Mouse (Mus musculus) heart, embryonic 10.5 days (tissue): ENCODE data around the gene Nanos1. TPM values are rescaled to one million over a fixed set of nuclear protein-coding genes. Genes with fewer than 3 reads are reported as not detected.

Experiments used
- DNase-seq: peaks from one replicate; pipeline ENCODE4 v3.0.0-alpha.2; 2017; ENCODE audit warnings: low spot score
- H3K27ac ChIP-seq: fragments of 300-500 bp; sonication (generic); 2 replicates; pipeline ENCODE4 v1.5.1; 2016; ENCODE audit warnings: mild to moderate bottlenecking
- H3K27me3 ChIP-seq: fragments of 300-500 bp; sonication (generic); 2 replicates; pipeline ENCODE4 v1.6.1; 2016; ENCODE audit warnings: mild to moderate bottlenecking; ENCODE audit not compliant: poor library complexity, insufficient read depth, severe bottlenecking
- H3K36me3 ChIP-seq: fragments of 300-500 bp; sonication (generic); 2 replicates; pipeline ENCODE4 v1.6.1; 2016; ENCODE audit warnings: mild to moderate bottlenecking, moderate library complexity
- H3K4me1 ChIP-seq: fragments of 300-500 bp; sonication (generic); 2 replicates; pipeline ENCODE4 v1.6.1; 2016; ENCODE audit warnings: mild to moderate bottlenecking
- H3K4me3 ChIP-seq: fragments of 300-500 bp; sonication (generic); 2 replicates; pipeline ENCODE4 v1.5.1; 2016; ENCODE audit warnings: mild to moderate bottlenecking, moderate library complexity
- H3K9me3 ChIP-seq: fragments of 300-500 bp; sonication (generic); 2 replicates; pipeline ENCODE4 v1.6.1; 2016; ENCODE audit warnings: mild to moderate bottlenecking, moderate library complexity
- WGBS: fragments of 180-500 bp; shearing (Covaris S2); methylation state at CpG from one replicate; pipeline ENCODE4 v1.1.7; 2016; 5-methylcytosine and 5-hydroxymethylcytosine counted together
- microRNA-seq: library from miRNA; unstranded; fragments of <30 nt; microRNA quantifications from one replicate; pipeline ENCODE4, GENCODE M21; 2017
- polyA plus RNA-seq: library from polyadenylated mRNA; unstranded; fragments of >200 nt; fragmentation: Nextera tagmentation; extraction: Ambion mirVana; gene quantifications from 2 replicates; pipeline ENCODE4 v1.2.1, GENCODE M21; 2016

Nanos1 gene
- polyA plus RNA-seq, 1 experiment from 2014 or later: 1.1 TPM

DNA sequence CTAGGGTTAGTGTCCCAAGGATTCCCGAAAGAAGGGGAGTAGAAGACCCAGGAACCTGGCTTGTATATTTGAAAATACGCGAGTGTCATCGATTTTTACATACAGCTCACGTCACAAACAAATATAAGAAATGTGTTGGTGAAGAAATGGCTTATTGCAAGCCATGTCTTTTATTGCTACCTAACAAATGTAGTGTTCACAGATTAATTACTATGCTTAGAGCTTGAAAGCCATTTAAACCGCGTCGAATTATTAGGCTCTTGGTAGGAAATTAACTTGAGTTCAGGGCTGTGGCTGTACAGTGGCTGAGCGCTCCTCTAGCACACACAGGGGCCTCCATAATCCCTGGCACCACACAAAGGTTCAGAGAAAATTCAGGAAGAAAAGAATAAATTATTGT, 35.4 kb downstream of the Nanos1 start:
- WGBS: 17% methylated on average over 9 of the region's 9 CpGs
- Histone ChIP-seq H3K4me1 (peaks cover 5% of the 10 kb centered on the region), H3K36me3 (no peaks in the 10 kb centered on the region), H3K9me3 (no peaks in the 10 kb centered on the region), H3K27me3 (no peaks in the 10 kb centered on the region), H3K4me3 (peak overlapping the region; percentile 98), H3K27ac (peak overlapping the region; percentile 100)
- no peak for DNase-seq

- Histone ChIP-seq H3K4me3 (no peak overlapping the region), H3K27ac (no peak overlapping the region), H3K9me3 (no peaks in the 10 kb centered on the region), H3K4me1 (no peaks in the 10 kb centered on the region), H3K27me3 (no peaks in the 10 kb centered on the region), H3K36me3 (no peaks in the 10 kb centered on the region)
- DNase-seq: no peak
- 81% methylated on average over 2 of the region's 2 CpGs for WGBS
Observed at GRCm38 (mm10) chr19:60793170-60793707, 37.5 kb downstream of the Nanos1 start.

DNA sequence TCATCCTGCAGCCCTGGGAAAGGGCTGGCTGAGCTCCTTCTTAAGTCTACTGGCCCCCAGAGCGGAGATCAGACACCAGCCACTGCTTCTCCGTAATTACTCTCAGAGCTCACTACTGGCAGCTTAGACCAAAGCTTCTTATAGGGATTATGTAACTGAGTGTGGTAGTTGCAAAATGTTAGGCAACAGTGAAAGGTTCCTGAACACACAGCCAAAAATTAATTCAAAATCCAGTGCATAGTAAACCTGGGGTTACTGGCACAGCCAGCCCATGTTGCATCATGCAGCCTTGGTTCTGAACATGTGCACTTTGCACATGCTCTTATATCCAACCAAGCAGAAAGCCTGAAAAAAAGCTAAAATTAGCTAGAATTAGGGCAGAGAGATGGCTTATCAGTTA, 39.5 kb downstream of the Nanos1 start:
- no peak overlapping the region for H3K27ac ChIP-seq
- H3K36me3 ChIP-seq: no peaks in the 10 kb centered on the region
- no peak for DNase-seq
- WGBS: 88% methylated on average over 2 of the region's 2 CpGs
- H3K4me3 ChIP-seq: no peak overlapping the region
- H3K27me3 ChIP-seq: no peaks in the 10 kb centered on the region
- H3K4me1 ChIP-seq: no peaks in the 10 kb centered on the region
- no peaks in the 10 kb centered on the region for H3K9me3 ChIP-seq

DNA sequence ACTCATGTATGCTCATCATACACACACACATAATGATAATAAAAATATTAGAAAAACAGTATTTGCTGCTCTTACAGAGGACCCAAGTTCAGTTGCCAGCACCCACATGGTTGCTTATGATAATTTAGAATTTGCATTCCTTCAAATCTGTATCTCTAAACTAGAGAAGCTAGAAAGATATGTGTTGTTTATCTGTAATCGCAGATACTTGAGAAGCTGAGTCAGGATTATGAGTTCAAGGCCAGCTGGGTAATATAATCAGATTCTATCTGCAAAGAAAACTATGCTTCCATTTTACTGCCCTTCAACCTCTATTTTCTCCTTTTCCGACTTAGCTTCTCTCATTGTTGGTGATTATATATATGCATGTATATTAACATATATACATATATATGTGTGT, 41.6 kb downstream of the Nanos1 start:
- 92% methylated on average over 2 of the region's 2 CpGs for WGBS
- H3K4me1 ChIP-seq: no peaks in the 10 kb centered on the region
- no peaks in the 10 kb centered on the region for H3K36me3 ChIP-seq
- no peak for DNase-seq
- H3K9me3 ChIP-seq: no peaks in the 10 kb centered on the region
- H3K4me3 ChIP-seq: no peak overlapping the region
- H3K27me3 ChIP-seq: no peaks in the 10 kb centered on the region
- no peak overlapping the region for H3K27ac ChIP-seq

- no peak overlapping the region for H3K27ac ChIP-seq
- no peak overlapping the region for H3K4me3 ChIP-seq
- H3K36me3 ChIP-seq: no peaks in the 10 kb centered on the region
- H3K4me1 ChIP-seq: no peaks in the 10 kb centered on the region
- 68% methylated on average over 7 of the region's 7 CpGs for WGBS
- no peaks in the 10 kb centered on the region for H3K27me3 ChIP-seq
- no peaks in the 10 kb centered on the region for H3K9me3 ChIP-seq
- DNase-seq: peak; percentile 78
Observed at GRCm38 (mm10) chr19:60799867-60800569, 44.2 kb downstream of the Nanos1 start.

DNA sequence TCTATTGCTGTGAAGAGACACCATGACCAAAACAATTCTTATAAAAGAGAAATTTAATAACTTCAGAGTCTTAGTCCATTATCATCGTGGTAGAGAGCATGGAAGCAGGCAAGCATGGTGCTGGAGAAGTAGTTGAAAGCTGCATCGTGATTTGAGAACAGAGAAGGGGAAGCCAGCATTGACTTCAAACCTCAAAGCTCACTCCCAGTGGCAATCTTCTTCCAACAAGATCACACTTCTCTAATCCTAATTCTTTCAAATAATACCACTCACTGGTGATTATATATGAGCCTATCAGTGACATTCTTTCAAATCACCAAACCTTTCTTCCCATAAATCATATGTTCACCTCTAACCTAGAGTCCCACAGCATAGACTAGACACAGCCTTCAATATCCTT, 49.1 kb downstream of the Nanos1 start:
- H3K9me3 ChIP-seq: no peaks in the 10 kb centered on the region
- no peaks in the 10 kb centered on the region for H3K27me3 ChIP-seq
- no peaks in the 10 kb centered on the region for H3K4me1 ChIP-seq
- no peak overlapping the region for H3K4me3 ChIP-seq
- no peak for DNase-seq
- 51% methylated on average over 2 of the region's 2 CpGs for WGBS
- H3K36me3 ChIP-seq: no peaks in the 10 kb centered on the region
- H3K27ac ChIP-seq: no peak overlapping the region

Small RNA genes within 50 kb of the gene (microRNA-seq; reads per million reads assigned to microRNA genes)
- not detected for gene mmu-mir-3084-1

Other genes starting within 250 kb of the Nanos1 start
- gene Cacul1, start 175.0 kb upstream of the Nanos1 start, polyA plus RNA-seq: 20.8 and 26.3 TPM in 2 replicates
- gene Eif3a, start 34.7 kb downstream of the Nanos1 start, polyA plus RNA-seq: 135 and 153 TPM in 2 replicates
- gene Fam45a, start 55.6 kb downstream of the Nanos1 start, polyA plus RNA-seq: 28.5 and 30.6 TPM in 2 replicates
- 7.9 and 10.1 TPM in 2 replicates for gene Sfxn4, start 105.5 kb downstream of the Nanos1 start, polyA plus RNA-seq
- gene Prdx3, start 118.6 kb downstream of the Nanos1 start, polyA plus RNA-seq: 181 and 196 TPM in 2 replicates
- 4.2 and 4.3 TPM in 2 replicates for gene Grk5, start 133.8 kb downstream of the Nanos1 start, polyA plus RNA-seq